Comparison of ENCODE assay signal across 8 mouse cellular contexts in genomic region chr19:41053530-41053929, GRCm38 (mm10). TPM values are rescaled to one million over a fixed set of nuclear protein-coding genes. Genes with fewer than 3 reads are reported as not detected.
DNase-seq lines count a peak whose midpoint lies in the region; ATAC-seq and TF ChIP-seq lines count a peak whose summit lies in the region.

No protein-coding gene starts in this region.

- no peaks in the 10 kb centered on the region for H3K9me3 ChIP-seq in embryonic facial prominence, embryonic 14.5 days (ENCODE audit: control insufficient read depth, low read length)

- H3K9ac ChIP-seq in embryonic facial prominence, embryonic 14.5 days (ENCODE audit: low read depth, low read length), result no peak overlapping the region

- intact Hi-C loops in left cerebral cortex, postnatal 25 days (cut with DNase I), result no loop called here

- peak in 1 of 2 experiments; percentile 28 for DNase-seq in layer of hippocampus, adult 2 months (ENCODE audit: low spot score in 2 of 2)
- DNase-seq in layer of hippocampus, adult 9-10 months (ENCODE audit: low spot score), result no peak
- DNase-seq in MEL-GATA-1-ER (ENCODE audit: extremely low read depth, low read depth), result peak; percentile 23
- peak; percentile 7 for DNase-seq in embryonic facial prominence, embryonic 14.5 days (ENCODE audit: low spot score)
- DNase-seq in lung, postnatal 4 days, result peak; percentile 33 to 42
- peak; percentile 78 for DNase-seq in thymus, postnatal 25 days
- no peak for DNase-seq in yolk sac, embryonic 10.5 days (ENCODE audit: low spot score)
- no peak for DNase-seq in left cerebral cortex, postnatal 25 days (ENCODE audit: low spot score in 2 of 2)

- TF ChIP-seq CTCF in layer of hippocampus, adult 2 months (conservative IDR thresholded peaks at IDR 0.05), result peak; percentile 79

- H3K4me1 ChIP-seq in embryonic facial prominence, embryonic 14.5 days (ENCODE audit: control insufficient read depth, insufficient read depth, low read length), result no peaks in the 10 kb centered on the region

- no peak overlapping the region for H3K27ac ChIP-seq in layer of hippocampus, adult 2 months
- no peak overlapping the region for H3K27ac ChIP-seq in embryonic facial prominence, embryonic 14.5 days (replicated peaks; ENCODE audit: low read depth, low read length)

- WGBS in embryonic facial prominence, embryonic 14.5 days, result 29% methylated on average over 10 of the region's 10 CpGs

- no peak for ATAC-seq in embryonic facial prominence, embryonic 14.5 days (ENCODE audit: low read depth)

- no peaks in the 10 kb centered on the region for H3K36me3 ChIP-seq in embryonic facial prominence, embryonic 14.5 days (ENCODE audit: control insufficient read depth, insufficient read depth, low read length)

- no peak overlapping the region for H3K4me3 ChIP-seq in layer of hippocampus, adult 2 months
- H3K4me3 ChIP-seq in embryonic facial prominence, embryonic 14.5 days (ENCODE audit: low read depth, low read length), result no peak overlapping the region

- no peak overlapping the region for H3K4me2 ChIP-seq in embryonic facial prominence, embryonic 14.5 days (ENCODE audit: low read depth, low read length)

- no peaks in the 10 kb centered on the region for H3K27me3 ChIP-seq in embryonic facial prominence, embryonic 14.5 days (replicated peaks; ENCODE audit: control insufficient read depth, insufficient read depth, low read length)

RNA-seq across cellular contexts. Expression of gene Opalin, which starts 23.4 kb away (rescaled TPM):
- total RNA-seq in layer of hippocampus, adult 2 months (2021), result 10 to 100 TPM in 1 of 2 experiments, 1 to 10 TPM in 1; 8.8 to 10.8 TPM
- not detected in 2 replicates for polyA plus RNA-seq in embryonic facial prominence, embryonic 14.5 days (2014; fragmentation: Nextera tagmentation; extraction: Ambion mirVana)
- 10 to 100 TPM in 1 of 2 experiments, 1 to 10 TPM in 1; 7.6 to 11.5 TPM for total RNA-seq in left cerebral cortex, postnatal 25 days (2021)

RNA-seq across cellular contexts. Expression of gene Dntt, which starts 24.5 kb away (rescaled TPM):
- not detected for total RNA-seq in layer of hippocampus, adult 2 months (2021)
- polyA plus RNA-seq in embryonic facial prominence, embryonic 14.5 days (2014; fragmentation: Nextera tagmentation; extraction: Ambion mirVana), result 0.10 TPM in 1 of 2 replicates, not detected in the other
- under 1 TPM in 1 of 2 experiments, not detected in 1; 0.16 TPM for total RNA-seq in left cerebral cortex, postnatal 25 days (2021)

RNA-seq across cellular contexts. Expression of gene Blnk, which starts 59.2 kb away (rescaled TPM):
- total RNA-seq in layer of hippocampus, adult 2 months (2021), result 1 to 10 TPM; 6.0 to 6.7 TPM
- polyA plus RNA-seq in embryonic facial prominence, embryonic 14.5 days (2014; fragmentation: Nextera tagmentation; extraction: Ambion mirVana), result 2.4 and 2.7 TPM in 2 replicates
- total RNA-seq in left cerebral cortex, postnatal 25 days (2021), result 10 to 100 TPM in 1 of 2 experiments, 1 to 10 TPM in 1; 7.6 to 10.8 TPM

Comparison
In these comparisons a context has a peak if more than half of its experiments do, and no peak if none do; other contexts are left out.
1. DNase-seq: peak in MEL-GATA-1-ER (single experiment), embryonic facial prominence, embryonic 14.5 days (single experiment), lung, postnatal 4 days (2 of 2) and thymus, postnatal 25 days (single experiment); none in layer of hippocampus, adult 9-10 months (single experiment), yolk sac, embryonic 10.5 days (single experiment) and left cerebral cortex, postnatal 25 days (0 of 2).